Mouse (Mus musculus): ENCODE measurements at regions not wholly inside any gene's neighbourhood (a gene's known extent, or its start where the extent isn't known, plus 50 kb on each side); places are given as distances from the start of the nearest gene placed in this dataset.
A peak's percentile ranks its signal among the peaks of the same experiment; 100 is the strongest.

DNA sequence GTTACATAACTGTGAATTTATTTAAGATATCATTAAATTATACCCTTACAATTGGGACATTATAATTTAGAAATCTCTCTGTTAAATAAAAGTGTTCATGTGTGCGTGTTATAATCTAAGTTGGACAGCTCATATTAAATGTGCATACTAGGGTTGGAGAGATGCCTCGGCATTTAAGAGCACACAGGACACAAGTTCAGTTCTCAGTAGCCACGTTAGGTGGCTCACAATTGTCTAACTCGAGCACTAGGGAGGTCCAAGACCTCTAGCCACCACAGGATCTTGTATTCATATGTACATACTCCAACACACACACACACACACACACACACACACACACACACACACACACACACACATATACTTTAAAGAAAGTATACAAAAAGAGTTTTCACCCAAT is 56.0 kb downstream of the Foxf2 start:
- H3K4me2 ChIP-seq (ENCODE audit: low read length) = no peak overlapping the region
- no peaks in the 10 kb centered on the region for H3K9me3 ChIP-seq (ENCODE audit: control insufficient read depth, low read length)
- DNase-seq (no peak), ATAC-seq (ENCODE audit: low FRiP score, low TSS enrichment) (no peak)
- H3K27ac ChIP-seq (replicated peaks; ENCODE audit: low read depth, low read length) = no peak overlapping the region
- H3K9ac ChIP-seq (replicated peaks; ENCODE audit: low read length) = no peak overlapping the region
- H3K36me3 ChIP-seq (ENCODE audit: control insufficient read depth, insufficient read depth, low read length) = no peaks in the 10 kb centered on the region
- 87% methylated on average over 4 of the region's 4 CpGs for WGBS
- no peaks in the 10 kb centered on the region for H3K27me3 ChIP-seq (ENCODE audit: control insufficient read depth, insufficient read depth, low read length)
- H3K4me1 ChIP-seq (ENCODE audit: control insufficient read depth, insufficient read depth, low read length) = no peaks in the 10 kb centered on the region
- no peak overlapping the region for H3K4me3 ChIP-seq (replicated peaks; ENCODE audit: low read depth, low read length)

DNA sequence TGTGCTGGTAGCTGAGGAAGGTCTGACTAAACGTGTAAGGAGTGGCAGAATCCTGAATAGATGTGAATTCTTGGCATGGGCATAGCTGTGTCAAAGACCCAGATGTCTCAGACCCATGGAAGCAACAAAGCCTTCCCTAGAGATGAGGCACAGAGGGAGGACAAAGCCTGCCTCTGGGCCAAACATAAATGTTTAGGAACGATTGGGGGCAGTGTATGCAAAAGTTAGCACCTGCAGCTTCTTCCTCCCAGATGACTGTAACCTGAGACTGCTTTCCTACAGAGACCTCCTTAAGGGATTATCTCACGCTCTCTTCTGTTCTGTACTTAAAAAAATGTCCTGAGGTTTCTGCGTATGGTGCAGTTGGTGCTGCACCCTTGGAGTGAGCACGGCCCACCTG is 57.7 kb downstream of the Foxf2 start:
- 55% methylated on average over 5 of the region's 5 CpGs for WGBS
- Histone ChIP-seq H3K27me3 (ENCODE audit: control insufficient read depth, insufficient read depth, low read length) (no peaks in the 10 kb centered on the region), H3K36me3 (ENCODE audit: control insufficient read depth, insufficient read depth, low read length) (no peaks in the 10 kb centered on the region), H3K9ac (replicated peaks; ENCODE audit: low read length) (no peak overlapping the region), H3K4me3 (replicated peaks; ENCODE audit: low read depth, low read length) (no peak overlapping the region), H3K4me2 (ENCODE audit: low read length) (no peak overlapping the region), H3K4me1 (ENCODE audit: control insufficient read depth, insufficient read depth, low read length) (no peaks in the 10 kb centered on the region), H3K9me3 (ENCODE audit: control insufficient read depth, low read length) (no peaks in the 10 kb centered on the region), H3K27ac (replicated peaks; ENCODE audit: low read depth, low read length) (no peak overlapping the region)
- ATAC-seq (ENCODE audit: low FRiP score, low TSS enrichment) (no peak), DNase-seq (no peak)

DNA sequence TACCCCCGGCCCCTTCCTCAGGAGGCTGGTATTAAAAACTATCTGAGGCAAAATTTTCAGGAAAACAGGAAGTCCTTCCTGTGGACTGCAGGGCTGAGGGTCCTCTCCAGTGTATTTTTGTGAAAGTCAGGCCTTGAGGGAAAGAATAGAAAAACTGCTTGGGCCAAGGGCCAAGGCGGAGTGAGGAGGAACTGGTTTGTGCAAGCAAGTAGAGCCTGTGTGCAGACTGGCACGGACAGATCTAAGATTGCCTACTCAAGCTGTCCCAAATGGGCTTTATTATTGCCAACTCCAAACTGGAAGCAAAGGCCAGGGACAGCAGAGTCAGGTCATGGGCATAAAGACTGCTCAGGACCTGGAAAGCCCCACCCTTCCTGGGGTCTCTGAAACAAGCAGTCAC is 62.9 kb downstream of the Foxf2 start:
- Histone ChIP-seq H3K9ac (replicated peaks; ENCODE audit: low read length) (no peak overlapping the region), H3K9me3 (ENCODE audit: control insufficient read depth, low read length) (no peaks in the 10 kb centered on the region; the same call in 1 of the 2 replicates), H3K4me2 (ENCODE audit: low read length) (no peak overlapping the region), H3K27me3 (ENCODE audit: control insufficient read depth, insufficient read depth, low read length) (no peaks in the 10 kb centered on the region), H3K27ac (replicated peaks; ENCODE audit: low read depth, low read length) (no peak overlapping the region), H3K4me1 (ENCODE audit: control insufficient read depth, insufficient read depth, low read length) (no peaks in the 10 kb centered on the region), H3K4me3 (replicated peaks; ENCODE audit: low read depth, low read length) (no peak overlapping the region), H3K36me3 (ENCODE audit: control insufficient read depth, insufficient read depth, low read length) (no peaks in the 10 kb centered on the region)
- ATAC-seq (ENCODE audit: low FRiP score, low TSS enrichment) (no peak), DNase-seq (no peak)
- WGBS = 92% methylated on average over 3 of the region's 3 CpGs

DNA sequence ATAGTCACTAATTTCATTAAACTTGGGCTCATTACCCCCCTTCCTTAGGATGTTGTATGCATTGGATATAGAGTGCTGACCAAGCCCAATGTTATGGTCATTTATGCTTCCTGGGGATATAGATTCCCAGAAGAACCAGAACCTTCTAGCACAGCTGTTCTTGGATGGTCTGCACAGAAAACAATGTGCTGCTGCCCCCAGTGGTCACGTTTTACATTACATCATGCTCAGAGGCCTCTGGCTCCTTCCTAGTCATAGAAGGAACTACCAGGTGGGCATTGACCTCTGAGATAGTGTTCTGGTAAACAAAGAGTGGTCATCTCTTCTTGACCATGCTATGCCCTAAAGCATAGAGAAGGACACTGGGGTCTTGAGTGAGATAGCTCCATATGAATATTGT is 63.7 kb downstream of the Foxf2 start:
- Histone ChIP-seq H3K4me2 (ENCODE audit: low read length) (no peak overlapping the region), H3K4me1 (ENCODE audit: control insufficient read depth, insufficient read depth, low read length) (no peaks in the 10 kb centered on the region), H3K36me3 (ENCODE audit: control insufficient read depth, insufficient read depth, low read length) (no peaks in the 10 kb centered on the region), H3K27ac (replicated peaks; ENCODE audit: low read depth, low read length) (no peak overlapping the region), H3K27me3 (ENCODE audit: control insufficient read depth, insufficient read depth, low read length) (no peaks in the 10 kb centered on the region), H3K9ac (replicated peaks; ENCODE audit: low read length) (no peak overlapping the region), H3K4me3 (replicated peaks; ENCODE audit: low read depth, low read length) (no peak overlapping the region), H3K9me3 (ENCODE audit: control insufficient read depth, low read length) (no peaks in the 10 kb centered on the region; the same call in 1 of the 2 replicates)
- 9% methylated on average over 1 of the region's 1 CpGs for WGBS
- ATAC-seq (ENCODE audit: low FRiP score, low TSS enrichment) (no peak), DNase-seq (peak; percentile 10)

DNA sequence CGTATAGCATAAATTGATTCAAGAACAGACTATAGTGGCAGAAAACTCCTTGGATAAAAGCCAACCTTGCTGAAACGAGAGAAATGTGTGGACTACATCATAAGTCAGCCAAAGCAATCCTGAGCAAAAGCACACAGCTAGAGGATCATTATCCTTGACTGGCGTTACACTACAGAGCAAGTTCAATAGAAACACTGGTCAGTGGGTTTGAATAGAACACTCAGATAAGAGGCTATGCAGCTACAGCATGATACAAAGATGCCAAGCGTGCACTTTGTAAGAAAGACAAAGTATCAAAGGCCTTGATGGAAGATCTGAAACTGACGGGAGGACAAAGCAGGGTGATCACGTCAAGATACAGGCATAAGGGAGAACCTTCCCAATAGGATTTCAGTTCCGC is 70.1 kb downstream of the Foxf2 start:
- H3K4me3 ChIP-seq (replicated peaks; ENCODE audit: low read depth, low read length) = no peak overlapping the region
- H3K27ac ChIP-seq (replicated peaks; ENCODE audit: low read depth, low read length) = no peak overlapping the region
- H3K36me3 ChIP-seq (ENCODE audit: control insufficient read depth, insufficient read depth, low read length) = no peaks in the 10 kb centered on the region
- no peak for ATAC-seq (ENCODE audit: low FRiP score, low TSS enrichment)
- no peak overlapping the region for H3K9ac ChIP-seq (replicated peaks; ENCODE audit: low read length)
- H3K27me3 ChIP-seq (ENCODE audit: control insufficient read depth, insufficient read depth, low read length) = no peaks in the 10 kb centered on the region
- DNase-seq = no peak
- WGBS = 39% methylated on average over 7 of the region's 7 CpGs
- no peak overlapping the region for H3K4me2 ChIP-seq (ENCODE audit: low read length)
- no peaks in the 10 kb centered on the region for H3K4me1 ChIP-seq (ENCODE audit: control insufficient read depth, insufficient read depth, low read length)
- no peaks in the 10 kb centered on the region; the same call in 1 of the 2 replicates for H3K9me3 ChIP-seq (ENCODE audit: control insufficient read depth, low read length)

DNA sequence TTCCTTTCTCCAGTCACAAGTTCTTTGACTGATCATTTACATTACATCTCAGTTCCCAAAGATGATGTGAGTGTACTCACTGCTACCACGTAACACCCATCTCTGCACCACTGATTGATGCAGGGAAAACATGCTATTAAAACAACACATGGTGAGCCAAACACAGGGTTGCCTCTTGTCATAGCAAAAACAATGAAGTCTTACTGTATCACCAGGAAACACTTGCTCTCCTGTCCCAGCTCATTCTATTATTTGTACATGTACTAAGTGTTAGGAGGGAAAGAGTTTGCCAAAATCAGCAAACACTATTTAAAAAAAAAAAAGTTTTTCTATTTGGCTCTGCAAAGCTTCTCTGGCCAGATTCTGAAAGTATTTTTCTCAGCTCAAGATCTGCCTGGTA is 78.6 kb downstream of the Foxf2 start:
- Histone ChIP-seq H3K27me3 (ENCODE audit: control insufficient read depth, insufficient read depth, low read length) (no peaks in the 10 kb centered on the region), H3K36me3 (ENCODE audit: control insufficient read depth, insufficient read depth, low read length) (no peaks in the 10 kb centered on the region), H3K4me3 (replicated peaks; ENCODE audit: low read depth, low read length) (no peak overlapping the region), H3K4me2 (ENCODE audit: low read length) (no peak overlapping the region), H3K27ac (replicated peaks; ENCODE audit: low read depth, low read length) (no peak overlapping the region), H3K9me3 (ENCODE audit: control insufficient read depth, low read length) (no peaks in the 10 kb centered on the region), H3K9ac (replicated peaks; ENCODE audit: low read length) (no peak overlapping the region), H3K4me1 (ENCODE audit: control insufficient read depth, insufficient read depth, low read length) (no peaks in the 10 kb centered on the region)
- ATAC-seq (ENCODE audit: low FRiP score, low TSS enrichment) = no peak
- DNase-seq = no peak
- 92% methylated on average over 1 of the region's 1 CpGs for WGBS

DNA sequence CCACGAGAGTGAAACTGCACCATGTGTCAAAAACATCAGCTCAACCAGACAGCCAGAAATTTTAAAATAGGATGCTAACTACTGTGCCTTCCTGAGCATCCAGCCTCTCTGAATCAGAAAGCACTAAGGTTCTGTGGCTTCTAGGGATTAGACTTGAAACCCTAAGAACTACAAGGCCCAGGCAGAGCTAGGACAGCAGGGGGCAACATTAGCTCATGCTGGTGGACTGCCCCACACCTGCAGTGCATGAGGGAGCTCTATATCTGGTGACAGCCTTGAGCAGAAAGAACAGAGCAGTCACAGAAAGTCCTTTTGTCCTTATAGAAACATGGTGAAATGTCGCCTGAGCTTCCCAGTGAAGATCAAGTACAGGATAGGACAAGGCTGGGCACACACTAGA is 79.8 kb downstream of the Foxf2 start:
- no peak for DNase-seq
- WGBS = 68% methylated on average over 2 of the region's 2 CpGs
- Histone ChIP-seq H3K36me3 (ENCODE audit: control insufficient read depth, insufficient read depth, low read length) (no peaks in the 10 kb centered on the region), H3K4me2 (ENCODE audit: low read length) (no peak overlapping the region), H3K9me3 (ENCODE audit: control insufficient read depth, low read length) (no peaks in the 10 kb centered on the region), H3K9ac (replicated peaks; ENCODE audit: low read length) (no peak overlapping the region), H3K4me1 (ENCODE audit: control insufficient read depth, insufficient read depth, low read length) (no peaks in the 10 kb centered on the region), H3K27ac (replicated peaks; ENCODE audit: low read depth, low read length) (no peak overlapping the region), H3K27me3 (ENCODE audit: control insufficient read depth, insufficient read depth, low read length) (no peaks in the 10 kb centered on the region), H3K4me3 (replicated peaks; ENCODE audit: low read depth, low read length) (no peak overlapping the region)
- no peak for ATAC-seq (ENCODE audit: low FRiP score, low TSS enrichment)

DNA sequence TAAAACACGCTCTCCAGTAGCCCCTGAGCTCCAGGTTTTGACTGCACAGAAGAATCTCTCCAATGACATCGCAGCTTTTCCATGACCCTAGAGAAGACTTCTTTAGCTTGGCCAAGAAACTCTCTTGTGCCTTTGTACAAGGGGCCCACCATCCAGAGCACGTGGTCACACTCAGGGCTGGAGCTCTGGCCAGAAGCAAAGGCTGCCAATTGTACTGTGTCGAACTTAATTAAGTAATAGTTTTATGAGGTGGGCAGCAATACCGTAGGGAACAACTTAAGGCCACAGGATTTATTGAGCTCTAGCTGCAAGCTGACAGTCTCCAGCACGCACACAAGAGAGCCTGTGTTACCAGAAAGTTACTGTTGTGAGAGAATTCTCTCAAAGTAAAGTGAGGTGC is 85.1 kb downstream of the Foxf2 start:
- H3K27me3 ChIP-seq (ENCODE audit: control insufficient read depth, insufficient read depth, low read length) = no peaks in the 10 kb centered on the region
- WGBS = 89% methylated on average over 6 of the region's 6 CpGs
- H3K4me2 ChIP-seq (ENCODE audit: low read length) = no peak overlapping the region
- H3K9me3 ChIP-seq (ENCODE audit: control insufficient read depth, low read length) = no peaks in the 10 kb centered on the region
- DNase-seq (no peak), ATAC-seq (ENCODE audit: low FRiP score, low TSS enrichment) (no peak)
- H3K4me1 ChIP-seq (ENCODE audit: control insufficient read depth, insufficient read depth, low read length) = no peaks in the 10 kb centered on the region
- H3K4me3 ChIP-seq (replicated peaks; ENCODE audit: low read depth, low read length) = no peak overlapping the region
- H3K36me3 ChIP-seq (ENCODE audit: control insufficient read depth, insufficient read depth, low read length) = no peaks in the 10 kb centered on the region
- H3K9ac ChIP-seq (replicated peaks; ENCODE audit: low read length) = no peak overlapping the region
- H3K27ac ChIP-seq (replicated peaks; ENCODE audit: low read depth, low read length) = no peak overlapping the region

DNA sequence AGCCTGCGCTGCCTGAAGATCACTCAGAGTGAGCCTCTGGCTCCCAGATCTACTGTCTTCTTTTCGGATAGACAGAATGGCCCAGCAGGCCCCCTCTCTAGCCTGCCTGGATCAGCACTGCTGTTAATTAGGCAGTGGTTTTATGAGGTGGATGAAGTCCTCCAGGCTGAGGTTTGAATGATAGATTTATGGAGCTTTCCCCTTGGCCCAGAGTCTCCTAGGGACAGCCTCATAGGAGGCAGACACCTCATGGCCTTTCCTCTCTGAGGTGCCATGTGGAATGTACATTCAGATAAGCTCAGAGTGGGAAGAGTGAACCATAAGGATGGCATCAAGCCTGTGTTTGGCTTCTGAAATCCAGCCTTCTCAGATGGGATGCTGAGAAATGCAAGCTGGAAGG is 90.1 kb downstream of the Foxf2 start:
- no peak for DNase-seq
- H3K4me1 ChIP-seq (ENCODE audit: control insufficient read depth, insufficient read depth, low read length) = no peaks in the 10 kb centered on the region
- H3K9me3 ChIP-seq (ENCODE audit: control insufficient read depth, low read length) = no peaks in the 10 kb centered on the region
- no peak overlapping the region for H3K4me2 ChIP-seq (ENCODE audit: low read length)
- no peaks in the 10 kb centered on the region for H3K27me3 ChIP-seq (ENCODE audit: control insufficient read depth, insufficient read depth, low read length)
- 77% methylated on average over 2 of the region's 2 CpGs for WGBS
- ATAC-seq (ENCODE audit: low FRiP score, low TSS enrichment) = no peak
- no peak overlapping the region for H3K27ac ChIP-seq (replicated peaks; ENCODE audit: low read depth, low read length)
- no peak overlapping the region for H3K9ac ChIP-seq (replicated peaks; ENCODE audit: low read length)
- H3K4me3 ChIP-seq (replicated peaks; ENCODE audit: low read depth, low read length) = no peak overlapping the region
- H3K36me3 ChIP-seq (ENCODE audit: control insufficient read depth, insufficient read depth, low read length) = no peaks in the 10 kb centered on the region

All from midbrain, embryonic 14.5 days (tissue).